Mouse (Mus musculus) Patski (cell line): ENCODE results near the gene Matn1. TPM values are rescaled to one million over a fixed set of nuclear protein-coding genes. Genes with fewer than 3 reads are reported as not detected.

ENCODE experiments used
- ATAC-seq: fragments of 100-300 bp; one replicate; pipeline ENCODE4 v1.8.0; 2021
- CTCF ChIA-PET: fragments of 350-600 bp; sonication (Branson Sonifier 250); formaldehyde crosslinking; loops from one replicate; lab custom pipeline; 2022; ENCODE audit warnings: inconsistent platforms; lab: Charles Lee
- POLR2A ChIA-PET: fragments of 350-600 bp; sonication (Branson Sonifier 250); formaldehyde crosslinking; loops from one replicate; lab custom pipeline; 2022; ENCODE audit warnings: antibody characterized with exemption, inconsistent platforms; lab: Charles Lee
- DNase-seq: peaks from one replicate; pipeline ENCODE4 v3.0.0-alpha.2; 2011; ENCODE audit warnings: low read depth, low spot score
- H3K27me3 ChIP-seq: fragments of 371-371 bp; one replicate; pipeline ENCODE4 v1.5.1; 2021
- CTCF ChIP-seq: fragments of 100-300 bp; IDR thresholded peaks from one replicate; pipeline ENCODE4 v1.5.1; 2021
- in situ Hi-C: fragments of 300-500 bp; cut with MboI; formaldehyde crosslinking; loops from 3 replicates; pipeline ENCODE4 v1.11.1; 2018; ENCODE audit warnings: low pct_unique_long_range_greater_than_20kb, mixed read lengths
- polyA plus RNA-seq: library from polyadenylated mRNA; unstranded; gene quantifications from one replicate; pipeline ENCODE4 v1.2.3, GENCODE M21; 2021

Gene Matn1
- polyA plus RNA-seq, 1 experiment from 2014 or later = not detected

DNA sequence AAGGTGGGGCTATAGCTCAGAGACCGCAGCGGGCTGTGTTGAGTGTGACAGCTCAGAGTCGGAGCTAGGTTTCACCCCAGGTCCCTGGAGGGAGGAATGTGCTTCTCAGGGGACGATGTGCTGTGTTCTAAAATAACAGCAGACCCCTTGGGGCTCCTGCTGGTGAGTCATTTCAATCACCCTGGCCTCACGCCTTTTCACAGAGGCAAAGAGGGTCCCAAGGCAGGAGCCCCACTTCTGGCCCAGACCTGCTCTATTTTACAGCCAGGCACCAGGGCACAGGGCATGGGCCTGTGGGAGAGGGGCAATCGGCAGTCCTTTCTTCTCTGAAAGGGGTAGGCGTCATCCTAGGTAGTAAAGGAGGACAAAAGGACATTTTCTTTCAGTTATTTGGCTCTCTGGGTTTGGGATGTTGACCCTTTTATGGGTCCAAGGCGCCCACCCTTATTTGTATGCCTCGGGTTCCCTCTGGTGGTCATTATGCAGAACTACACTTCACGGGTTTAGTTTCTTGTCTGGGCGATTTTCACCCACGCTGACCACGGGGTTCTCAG lies 3.0 kb downstream of the Matn1 start:
- in situ Hi-C loops = loop anchor here (5.0 kb wide), 2 partner anchors 50 to 160 kb away; no protein-coding TSS in a partner anchor
- TF ChIP-seq CTCF = no peak
- H3K27me3 ChIP-seq = peaks cover 23% of the 10 kb centered on the region
- ATAC-seq (no peak), DNase-seq (no peak)
- CTCF ChIA-PET = interaction anchor here (0.8 to 1.1 kb wide), 3 partner anchors 13 to 52 kb away, joined by 3 read pairs; no protein-coding TSS in a partner anchor
- POLR2A ChIA-PET = interaction anchor here (0.9 kb wide), 1 partner anchor 50 kb away, joined by 3 read pairs; no protein-coding TSS in a partner anchor

DNA sequence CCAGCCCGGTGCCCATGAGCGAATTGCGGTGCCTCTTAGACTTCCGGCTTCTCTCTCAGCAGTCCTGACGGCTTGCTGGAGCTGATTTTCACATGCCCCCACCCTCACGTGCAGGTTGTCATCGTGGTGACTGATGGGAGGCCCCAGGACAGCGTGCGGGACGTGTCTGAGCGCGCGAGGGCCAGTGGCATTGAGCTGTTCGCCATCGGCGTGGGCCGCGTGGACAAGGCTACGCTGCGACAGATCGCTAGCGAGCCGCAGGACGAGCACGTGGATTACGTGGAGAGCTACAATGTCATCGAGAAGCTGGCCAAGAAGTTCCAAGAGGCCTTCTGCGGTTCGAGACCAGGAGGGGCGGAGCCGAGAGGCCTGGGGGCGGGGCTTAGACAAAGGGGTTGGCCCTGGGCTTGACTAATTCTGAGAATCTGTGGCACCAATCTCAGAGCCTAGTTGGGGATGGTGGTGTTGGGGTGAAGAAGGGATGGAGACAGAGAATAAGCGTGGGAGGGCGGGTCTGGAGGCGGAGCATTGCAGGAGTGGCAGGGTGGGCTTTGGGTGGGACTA lies 5.7 kb downstream of the Matn1 start:
- ChIA-PET CTCF (no interaction called here), POLR2A (no interaction called here)
- ATAC-seq (no peak), DNase-seq (no peak)
- in situ Hi-C loops = loop anchor here (5.0 kb wide), 2 partner anchors 53 to 163 kb away; no protein-coding TSS in a partner anchor
- no peak for TF ChIP-seq CTCF
- peaks cover 29% of the 10 kb centered on the region for H3K27me3 ChIP-seq

DNA sequence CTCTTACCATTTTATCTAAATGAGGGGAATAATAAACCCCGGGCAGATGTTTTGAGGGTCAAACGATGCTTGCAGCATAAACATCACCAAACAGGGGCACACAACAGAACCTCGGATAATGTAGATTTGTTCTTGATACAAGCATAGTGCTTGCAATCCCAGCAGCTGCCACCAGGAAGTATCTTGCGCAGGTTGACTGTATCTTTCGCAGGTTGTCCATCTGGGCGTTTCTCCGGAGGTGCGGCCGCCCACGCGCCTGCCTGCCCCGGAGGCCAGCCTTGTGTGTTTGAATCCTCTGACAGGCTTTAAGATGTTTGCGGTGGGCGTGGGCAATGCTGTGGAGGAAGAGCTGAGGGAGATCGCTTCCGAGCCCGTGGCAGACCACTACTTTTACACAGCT lies 8.3 kb downstream of the Matn1 start:
- in situ Hi-C loops = no loop called here
- no peak for TF ChIP-seq CTCF
- CTCF ChIA-PET = no interaction called here
- no peak for DNase-seq
- no peak for ATAC-seq
- peaks cover 29% of the 10 kb centered on the region for H3K27me3 ChIP-seq
- POLR2A ChIA-PET = no interaction called here

DNA sequence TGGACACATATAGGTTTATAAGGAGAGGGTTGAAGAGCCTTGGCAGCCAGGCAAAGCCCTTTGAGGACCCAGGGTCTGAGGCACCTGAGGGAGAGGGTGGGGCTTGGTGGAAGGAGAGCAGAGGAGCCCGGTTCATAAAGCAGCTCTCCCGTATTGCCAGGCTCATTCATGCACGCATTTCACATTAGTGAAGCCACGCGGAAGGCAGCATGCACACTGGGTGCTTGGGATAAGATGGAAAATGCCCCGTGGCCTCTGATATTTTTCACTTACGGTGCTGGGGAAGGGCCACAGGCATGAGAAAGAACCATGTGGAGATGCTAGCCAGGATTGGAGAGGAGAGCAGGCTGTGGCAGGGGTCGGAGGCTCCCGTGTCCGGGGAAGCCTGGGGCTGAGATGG lies 13.0 kb downstream of the Matn1 start:
- peaks cover 26% of the 10 kb centered on the region for H3K27me3 ChIP-seq
- DNase-seq (no peak), ATAC-seq (no peak)
- in situ Hi-C loops = loop anchor here (5.0 kb wide), 1 partner anchor 880 kb away; the partner anchor contains the start of gene Ptpru
- ChIA-PET CTCF (no interaction called here), POLR2A (no interaction called here)
- no peak for TF ChIP-seq CTCF

DNA sequence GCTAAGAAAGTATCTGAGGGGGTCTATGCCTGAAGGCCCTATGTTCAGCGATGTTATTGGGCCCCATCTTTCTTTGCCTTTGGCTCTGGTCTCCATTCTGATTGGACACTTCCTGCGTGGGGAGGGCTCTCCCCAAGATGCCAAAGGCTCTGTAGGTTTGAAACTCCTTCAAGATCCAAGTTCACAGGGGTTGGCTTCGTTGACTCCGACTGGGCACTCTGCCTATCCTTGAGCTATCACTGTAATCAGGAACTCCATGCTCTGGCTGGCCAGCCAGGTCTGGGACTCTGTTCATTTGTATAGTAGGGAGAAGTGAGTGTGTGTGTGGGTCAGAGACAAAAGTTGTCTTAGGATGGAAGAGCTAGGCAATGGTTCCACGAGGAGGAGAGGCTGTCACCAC lies 14.6 kb downstream of the Matn1 start:
- ChIA-PET POLR2A (no interaction called here), CTCF (no interaction called here)
- DNase-seq (no peak), ATAC-seq (no peak)
- in situ Hi-C loops = loop anchor here (5.0 kb wide), 1 partner anchor 878 kb away; the partner anchor contains the start of gene Ptpru
- TF ChIP-seq CTCF = no peak
- H3K27me3 ChIP-seq = peaks cover 19% of the 10 kb centered on the region

DNA sequence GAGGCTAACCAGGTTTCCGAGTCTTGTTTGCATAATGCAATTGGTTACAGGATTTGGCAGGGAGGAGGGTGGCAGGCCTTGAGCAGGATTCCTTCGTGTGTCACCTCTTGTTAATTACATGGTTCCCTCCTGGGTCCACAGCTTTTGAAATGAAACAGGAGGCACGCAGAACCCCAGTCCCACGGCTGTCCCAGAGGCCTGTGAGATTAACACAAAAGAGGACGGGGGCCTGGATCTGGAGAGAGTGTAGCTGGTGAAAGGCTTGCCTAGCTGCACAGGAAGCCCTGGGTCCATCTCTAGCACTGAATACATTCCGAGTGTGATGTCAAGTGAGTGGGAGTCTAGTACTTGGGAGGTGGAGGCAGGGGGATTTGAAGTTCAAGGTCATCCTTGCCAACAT lies 15.5 kb downstream of the Matn1 start:
- TF ChIP-seq CTCF = no peak
- no peak for DNase-seq
- H3K27me3 ChIP-seq = peaks cover 16% of the 10 kb centered on the region
- ChIA-PET CTCF (interaction anchor here (0.8 to 1.1 kb wide), 5 partner anchors 8 to 532 kb away, joined by 3 read pairs; no protein-coding TSS in a partner anchor), POLR2A (no interaction called here)
- ATAC-seq = no peak
- in situ Hi-C loops = loop anchor here (5.0 to 10.0 kb wide), 2 partner anchors 535 to 878 kb away; partner anchors contain the start of gene Ptpru

DNA sequence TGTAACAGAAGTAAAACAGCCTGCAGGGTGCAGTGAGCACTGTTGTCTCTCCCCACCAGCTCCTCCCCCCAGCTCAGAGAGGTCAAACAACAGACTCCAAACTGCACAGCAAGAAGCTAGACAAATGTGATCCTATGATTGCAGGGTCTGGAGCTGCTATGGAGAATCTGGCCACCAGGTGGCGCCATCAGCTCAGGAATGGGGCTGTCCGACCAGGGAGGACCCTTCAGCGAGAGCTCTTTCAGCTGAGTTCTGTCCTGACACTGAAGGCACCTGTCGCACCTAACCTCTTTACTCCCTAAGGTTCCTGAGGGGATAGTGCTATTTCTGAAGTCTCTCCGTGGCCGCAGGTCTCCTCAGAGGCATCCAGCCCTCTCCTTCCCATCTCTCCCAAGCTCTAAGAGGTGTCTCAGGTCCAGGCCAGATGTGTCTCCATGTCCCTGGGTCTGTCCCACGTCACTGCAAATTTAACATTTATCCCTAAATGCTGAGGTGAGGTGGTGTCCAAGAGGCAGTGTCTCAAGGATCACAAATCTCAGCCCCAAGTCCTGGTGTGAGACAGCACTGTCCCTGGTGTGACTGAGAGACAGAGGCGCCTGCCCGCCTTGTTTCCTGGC lies 16.0 kb downstream of the Matn1 start:
- peak; percentile 85 for TF ChIP-seq CTCF
- ChIA-PET POLR2A (no interaction called here), CTCF (interaction anchor here (0.8 to 1.1 kb wide), 5 partner anchors 9 to 531 kb away, joined by 3 read pairs; no protein-coding TSS in a partner anchor)
- in situ Hi-C loops = loop anchor here (10.0 kb wide), 1 partner anchor 535 kb away; no protein-coding TSS in a partner anchor
- ATAC-seq = no peak
- no peak for DNase-seq
- peaks cover 13% of the 10 kb centered on the region for H3K27me3 ChIP-seq

DNA sequence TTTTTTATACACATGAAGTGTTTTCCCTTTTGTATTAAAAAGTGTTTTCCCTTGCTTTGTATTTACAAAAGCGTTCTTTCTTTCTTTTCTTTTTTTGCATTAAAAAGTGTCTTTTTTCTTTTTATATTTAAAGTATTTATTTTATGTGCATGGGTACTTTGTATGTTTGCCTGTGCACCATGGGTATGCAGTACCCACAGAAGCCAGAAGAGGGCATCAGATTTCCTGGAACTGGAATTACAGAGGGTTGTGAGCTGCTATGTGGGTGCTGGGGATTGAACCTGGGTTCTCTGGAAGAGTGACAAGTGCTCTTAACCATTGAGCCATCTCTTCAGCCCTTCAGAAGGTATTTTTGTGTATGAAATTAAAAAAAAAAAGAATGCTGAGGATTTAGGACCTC lies 27.1 kb downstream of the Matn1 start:
- no peak for TF ChIP-seq CTCF
- no peak for DNase-seq
- peaks cover 5% of the 10 kb centered on the region for H3K27me3 ChIP-seq
- POLR2A ChIA-PET = no interaction called here
- CTCF ChIA-PET = no interaction called here
- no peak for ATAC-seq
- in situ Hi-C loops = no loop called here

DNA sequence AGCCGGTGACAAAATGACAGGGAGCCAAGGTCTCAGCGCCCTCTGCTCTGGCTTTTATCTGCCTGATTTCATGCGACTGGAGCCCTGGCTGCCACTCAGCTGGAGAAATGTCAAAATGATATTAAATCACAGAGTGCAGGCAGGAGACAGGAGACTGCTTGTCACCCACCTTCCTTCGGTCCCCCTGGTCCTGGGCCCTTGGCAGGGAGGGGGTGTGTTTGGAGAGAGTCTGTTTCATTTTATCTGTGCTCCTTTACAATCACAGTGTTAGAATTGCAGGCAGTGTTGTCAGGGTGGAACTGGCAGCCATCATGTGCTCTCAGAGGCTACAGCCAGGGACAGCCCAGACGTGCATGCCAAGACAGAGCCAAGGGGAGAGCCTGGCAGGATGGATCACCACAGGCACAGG lies 28.2 kb downstream of the Matn1 start:
- DNase-seq (no peak), ATAC-seq (no peak)
- ChIA-PET POLR2A (no interaction called here), CTCF (no interaction called here)
- in situ Hi-C loops = no loop called here
- peaks cover 9% of the 10 kb centered on the region for H3K27me3 ChIP-seq
- no peak for TF ChIP-seq CTCF

DNA sequence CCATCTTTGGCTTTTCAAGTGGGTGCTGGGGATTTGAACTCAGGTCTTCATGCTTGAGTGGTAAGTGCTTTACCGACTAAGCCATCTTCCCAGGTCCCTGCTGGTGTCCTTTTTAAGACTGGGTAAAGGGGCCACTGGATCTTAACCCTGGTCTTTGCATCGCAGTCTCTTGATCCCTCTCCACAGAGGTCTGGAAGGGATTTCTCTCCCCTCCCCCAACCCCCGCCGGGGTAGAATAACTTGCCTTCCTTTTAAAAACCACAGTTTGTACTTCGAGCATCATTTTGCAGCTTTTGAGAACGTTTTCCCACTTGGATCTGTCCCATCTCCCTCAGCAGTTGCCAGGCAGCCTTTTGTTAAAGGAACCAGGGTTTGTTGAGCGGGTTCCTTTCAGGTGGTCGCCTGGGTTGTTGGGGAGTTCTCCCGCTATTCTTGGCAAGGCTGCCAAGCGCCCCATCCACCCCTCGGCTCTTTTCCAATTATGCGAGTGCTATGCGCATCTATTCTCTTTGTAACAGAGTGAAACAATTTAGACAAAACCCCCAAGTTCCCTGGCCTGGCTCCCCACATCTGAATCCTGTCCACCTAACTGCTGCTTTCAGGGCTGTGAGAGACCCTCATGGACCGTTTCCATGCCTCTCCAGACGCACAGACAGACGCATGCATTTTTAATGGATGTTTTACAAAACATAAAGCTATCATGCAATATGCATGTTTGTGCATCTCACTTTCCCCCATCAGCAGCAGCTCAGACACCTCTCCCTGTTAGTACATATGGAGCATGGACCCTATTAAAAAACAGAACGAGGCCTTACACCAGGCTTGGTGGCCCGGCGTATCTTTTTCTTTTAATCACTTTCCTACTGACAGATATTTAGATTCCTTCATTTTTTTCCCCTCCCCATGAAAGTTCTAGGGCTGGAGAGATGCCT lies 29.4 kb downstream of the Matn1 start:
- peaks cover 18% of the 10 kb centered on the region for H3K27me3 ChIP-seq
- ATAC-seq (no peak), DNase-seq (no peak)
- in situ Hi-C loops = no loop called here
- ChIA-PET CTCF (no interaction called here), POLR2A (no interaction called here)
- no peak for TF ChIP-seq CTCF
